Mouse (Mus musculus) ES-E14 (cell line): ENCODE measurements at regions not wholly inside any gene's neighbourhood (a gene's known extent, or its start where the extent isn't known, plus 50 kb on each side); places are given as distances from the start of the nearest gene placed in this dataset.

Source experiments
- DNase-seq: peaks from one replicate; pipeline ENCODE4 v3.0.0-alpha.2; 2013; ENCODE audit warnings: low read depth, low spot score
- H3K27ac ChIP-seq: 2 replicates; pipeline ENCODE4 v1.5.1; 2012; ENCODE audit warnings: low read depth, mild to moderate bottlenecking, low read length, moderate library complexity, mixed read lengths; ENCODE audit not compliant: poor library complexity, insufficient read depth, severe bottlenecking
- H3K36me3 ChIP-seq: 2 replicates; pipeline ENCODE4 v1.6.1; 2012; ENCODE audit warnings: mild to moderate bottlenecking, low read length, moderate library complexity, mixed read lengths; ENCODE audit not compliant: control insufficient read depth, poor library complexity, insufficient read depth, severe bottlenecking
- H3K4me1 ChIP-seq, 2 experiments: fragments of 150-350 bp in 1 of 2; sonication (generic) in 1 of 2; 2 replicates each; pipeline ENCODE4 v1.6.1; 2012; ENCODE audit warnings: low read length in 2 of 2, mild to moderate bottlenecking in 1 of 2, mixed read lengths in 1 of 2; ENCODE audit not compliant: control insufficient read depth in 2 of 2, insufficient read depth in 2 of 2, poor library complexity in 1 of 2
- H3K4me3 ChIP-seq, 2 experiments: fragments of 150-350 bp in 1 of 2; sonication (generic) in 1 of 2; 2 replicates each; pipeline ENCODE4 v1.5.1; 2012; ENCODE audit warnings: low read length in 2 of 2, low read depth in 1 of 2, mild to moderate bottlenecking in 1 of 2, mixed read lengths in 1 of 2; ENCODE audit not compliant: insufficient read depth in 1 of 2, poor library complexity in 1 of 2, severe bottlenecking in 1 of 2
- H3K9ac ChIP-seq: 2 replicates; pipeline ENCODE4 v1.6.1; 2012; ENCODE audit warnings: low read depth, mild to moderate bottlenecking, low read length, mixed read lengths; ENCODE audit not compliant: poor library complexity, insufficient read depth, severe bottlenecking
- H3K9me3 ChIP-seq: fragments of 150-350 bp; sonication (generic); 2 replicates; pipeline ENCODE4 v1.6.1; 2012; ENCODE audit warnings: low read depth, mild to moderate bottlenecking, low read length; ENCODE audit not compliant: control insufficient read depth, insufficient read depth
- HCFC1 ChIP-seq: IDR thresholded peaks from 2 replicates; pipeline ENCODE4 v1.6.1; 2012; ENCODE audit warnings: low read length, inconsistent platforms, borderline replicate concordance; ENCODE audit not compliant: insufficient read depth
- ZC3H11A ChIP-seq: IDR thresholded peaks from 2 replicates; pipeline ENCODE4 v1.6.1; 2012; ENCODE audit warnings: low read depth, mild to moderate bottlenecking, inconsistent platforms, low read length, borderline replicate concordance
- ZNF384 ChIP-seq: IDR thresholded peaks from 2 replicates; pipeline ENCODE4 v1.6.1; 2012; ENCODE audit warnings: low read depth, low read length, inconsistent platforms
- in situ Hi-C, 2 experiments: fragments of 600-800 bp; cut with MboI; formaldehyde crosslinking; loops; one replicate each; pipeline ENCODE4 v1.15.1; 2025; ENCODE audit warnings: low sequenced_read_pairs in 2 of 2, inconsistent platforms in 1 of 2; ENCODE audit not compliant: unreplicated experiment in 2 of 2

- H3K4me3 ChIP-seq = no peak overlapping the region
Measured at GRCm38 (mm10) chr4:20844570-20844969, 841.2 kb downstream of the Prdm13 start.

More at GRCm38 (mm10) chr4:20844570-20844969, 841.2 kb downstream of the Prdm13 start:
- H3K27ac ChIP-seq = no peak overlapping the region
- no peaks in the 10 kb centered on the region for H3K36me3 ChIP-seq
- no peak overlapping the region for H3K9ac ChIP-seq
- no peak for TF ChIP-seq ZC3H11A
- TF ChIP-seq HCFC1 = no peak
- no peak for TF ChIP-seq ZNF384
- in situ Hi-C loops = no loop called here
- no peaks in the 10 kb centered on the region for H3K4me1 ChIP-seq
- no peak for DNase-seq
- no peaks in the 10 kb centered on the region for H3K9me3 ChIP-seq
